Mouse (Mus musculus) erythroblast, embryonic 14.5 days (primary cell): ENCODE measurements at regions not wholly inside any gene's neighbourhood (a gene's known extent, or its start where the extent isn't known, plus 50 kb on each side); places are given as distances from the start of the nearest gene placed in this dataset.

Source experiments
- H3K27me3 ChIP-seq: 2 replicates; pipeline ENCODE4 v1.6.1; 2012; ENCODE audit warnings: inconsistent platforms; ENCODE audit not compliant: control insufficient read depth
- H3K36me3 ChIP-seq: 2 replicates; pipeline ENCODE4 v1.6.1; 2012; ENCODE audit warnings: mild to moderate bottlenecking, inconsistent platforms; ENCODE audit not compliant: control insufficient read depth
- H3K4me1 ChIP-seq: 2 replicates; pipeline ENCODE4 v1.6.1; 2012; ENCODE audit warnings: inconsistent platforms; ENCODE audit not compliant: control insufficient read depth
- H3K4me3 ChIP-seq: replicated peaks from 2 replicates; pipeline ENCODE3; 2012; ENCODE audit warnings: moderate library complexity, mild to moderate bottlenecking, inconsistent platforms
- H3K9me3 ChIP-seq: 2 replicates; pipeline ENCODE4 v1.6.1; 2012; ENCODE audit warnings: low read length, inconsistent platforms, mixed read lengths; ENCODE audit not compliant: control insufficient read depth
- GATA1 ChIP-seq: IDR thresholded peaks from 2 replicates; pipeline ENCODE4 v1.6.1; 2012; ENCODE audit warnings: low read length, inconsistent platforms, mixed read lengths
- TAL1 ChIP-seq: IDR thresholded peaks from 3 replicates; pipeline ENCODE4 v1.6.1; 2012; ENCODE audit warnings: low read length, inconsistent platforms, mixed read lengths

DNA sequence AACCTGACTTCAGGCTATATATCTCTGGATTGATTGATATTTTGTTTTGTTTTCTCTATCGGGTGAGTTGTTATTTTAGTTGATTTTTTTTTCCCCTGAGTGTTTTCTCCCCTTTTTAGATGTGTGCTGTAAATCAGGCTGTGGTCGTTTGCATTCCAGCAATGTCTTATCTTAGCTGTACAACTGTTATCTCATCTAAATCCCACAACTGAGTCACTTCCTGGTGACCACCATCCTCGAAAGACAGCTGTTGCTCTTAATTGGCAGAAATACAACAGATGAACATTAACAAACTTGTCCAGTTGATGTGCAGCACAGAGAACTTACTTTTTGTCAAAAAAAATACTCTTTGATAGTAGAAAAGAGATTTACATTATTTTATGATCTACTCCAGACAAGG lies 285.0 kb upstream of the Atp2b1 start:
- Histone ChIP-seq H3K27me3 (peaks cover 7% of the 10 kb centered on the region), H3K9me3 (no peaks in the 10 kb centered on the region), H3K4me1 (peaks cover 27% of the 10 kb centered on the region), H3K4me3 (no peak overlapping the region), H3K36me3 (no peaks in the 10 kb centered on the region)
- TF ChIP-seq GATA1 (no peak), TAL1 (no peak)

DNA sequence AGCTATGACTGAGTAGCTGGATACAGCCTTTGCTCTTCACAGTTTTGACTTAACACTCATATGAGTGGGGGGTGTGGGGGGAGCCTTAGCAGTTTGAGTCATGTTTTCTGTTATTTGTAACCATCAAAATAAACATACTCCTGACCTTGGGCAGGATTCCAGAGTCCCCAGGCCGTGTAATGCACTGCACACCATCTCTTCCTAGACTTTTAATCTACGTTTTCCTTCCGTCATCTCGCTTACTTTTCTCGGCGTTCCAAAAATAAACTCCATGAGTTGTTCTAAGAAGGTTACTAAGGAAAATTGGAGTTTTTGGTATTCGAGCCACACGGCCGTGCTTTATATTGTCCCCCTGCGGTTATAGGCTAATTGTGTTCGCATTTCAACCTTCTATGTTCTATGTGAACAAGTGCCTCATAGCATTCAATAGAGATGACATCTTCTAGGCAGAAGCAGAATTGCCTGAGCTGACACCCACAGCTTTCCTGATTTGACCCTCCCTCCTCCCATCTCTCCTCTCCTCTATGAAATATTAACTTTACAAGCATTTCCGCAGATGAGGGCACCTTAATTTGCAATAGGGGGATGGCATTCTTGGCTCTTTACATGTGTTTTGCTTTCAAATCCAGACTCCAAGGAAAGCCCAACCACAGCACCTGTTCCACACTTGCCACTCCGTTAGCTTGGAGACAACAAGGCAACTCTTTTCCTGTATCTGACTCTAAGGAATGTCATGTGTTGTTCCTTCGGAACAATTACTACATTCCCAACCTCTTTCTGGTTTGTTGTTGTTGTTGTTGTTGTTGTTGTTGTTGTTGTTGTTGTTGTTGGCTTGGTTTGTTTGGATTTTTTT lies 276.2 kb upstream of the Atp2b1 start:
- Histone ChIP-seq H3K4me3 (no peak overlapping the region), H3K4me1 (no peaks in the 10 kb centered on the region), H3K27me3 (peaks cover 3% of the 10 kb centered on the region), H3K9me3 (no peaks in the 10 kb centered on the region), H3K36me3 (no peaks in the 10 kb centered on the region)
- TF ChIP-seq GATA1 = no peak
- no peak for TF ChIP-seq TAL1

DNA sequence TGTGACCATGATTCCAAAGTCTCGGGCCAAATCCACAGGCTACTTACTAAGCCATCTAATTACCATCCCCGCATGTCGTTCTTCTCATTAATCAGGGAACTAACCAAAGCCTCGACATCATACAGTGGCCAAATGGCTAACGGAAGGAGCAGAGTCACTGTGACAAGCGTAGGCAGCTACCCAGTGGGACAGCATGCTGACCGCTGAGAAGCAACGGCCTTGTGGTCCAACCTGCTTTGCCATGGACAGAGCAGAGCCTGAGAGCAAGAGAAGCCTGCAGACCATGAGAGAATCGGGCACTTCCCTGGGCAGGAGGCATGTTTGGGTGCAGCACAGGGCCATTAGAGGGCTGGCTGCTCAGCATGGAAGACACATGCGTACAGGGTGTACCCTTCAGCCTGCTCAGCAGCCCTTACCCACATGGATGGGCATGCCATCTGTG lies 268.5 kb upstream of the Atp2b1 start:
- Histone ChIP-seq H3K4me3 (no peak overlapping the region), H3K9me3 (no peaks in the 10 kb centered on the region), H3K36me3 (no peaks in the 10 kb centered on the region), H3K27me3 (no peaks in the 10 kb centered on the region; the same call in 1 of the 2 replicates), H3K4me1 (no peaks in the 10 kb centered on the region)
- TF ChIP-seq GATA1 = no peak
- TF ChIP-seq TAL1 = no peak

DNA sequence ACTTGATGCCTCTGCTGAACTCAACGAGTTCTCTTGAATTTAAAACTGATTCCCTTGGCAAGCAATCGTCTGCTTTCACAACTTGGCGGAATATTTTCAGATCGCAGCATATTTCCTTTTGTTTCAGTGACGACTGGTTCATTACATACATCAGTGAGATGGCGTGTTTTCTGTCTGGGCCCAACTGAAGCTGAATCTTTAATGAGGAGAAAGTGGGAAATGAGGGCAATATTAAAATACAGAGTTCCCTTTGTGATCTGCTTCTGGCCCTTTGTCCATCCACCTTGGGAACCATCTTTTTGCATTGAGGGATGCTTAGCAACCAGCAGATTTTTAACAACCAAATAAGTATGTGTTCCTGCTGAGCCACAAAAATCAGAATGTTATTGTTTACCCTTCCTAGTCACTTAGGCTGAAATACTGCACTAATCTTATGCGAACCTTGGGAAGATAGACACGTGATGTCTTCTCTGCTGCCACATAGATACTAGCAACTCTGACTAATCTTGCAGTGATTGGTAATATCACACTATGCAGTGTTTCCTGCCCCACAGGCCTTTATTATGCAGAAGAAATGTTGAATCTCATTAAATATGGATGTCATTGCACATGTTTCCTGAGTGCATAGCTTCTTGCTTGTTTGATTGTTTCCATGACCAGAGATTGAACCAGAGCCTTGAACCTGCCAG lies 267.8 kb upstream of the Atp2b1 start:
- TF ChIP-seq GATA1 (no peak), TAL1 (no peak)
- Histone ChIP-seq H3K4me3 (no peak overlapping the region), H3K27me3 (no peaks in the 10 kb centered on the region; the same call in 1 of the 2 replicates), H3K36me3 (no peaks in the 10 kb centered on the region), H3K4me1 (peaks cover under 1% of the 10 kb centered on the region), H3K9me3 (no peaks in the 10 kb centered on the region)

DNA sequence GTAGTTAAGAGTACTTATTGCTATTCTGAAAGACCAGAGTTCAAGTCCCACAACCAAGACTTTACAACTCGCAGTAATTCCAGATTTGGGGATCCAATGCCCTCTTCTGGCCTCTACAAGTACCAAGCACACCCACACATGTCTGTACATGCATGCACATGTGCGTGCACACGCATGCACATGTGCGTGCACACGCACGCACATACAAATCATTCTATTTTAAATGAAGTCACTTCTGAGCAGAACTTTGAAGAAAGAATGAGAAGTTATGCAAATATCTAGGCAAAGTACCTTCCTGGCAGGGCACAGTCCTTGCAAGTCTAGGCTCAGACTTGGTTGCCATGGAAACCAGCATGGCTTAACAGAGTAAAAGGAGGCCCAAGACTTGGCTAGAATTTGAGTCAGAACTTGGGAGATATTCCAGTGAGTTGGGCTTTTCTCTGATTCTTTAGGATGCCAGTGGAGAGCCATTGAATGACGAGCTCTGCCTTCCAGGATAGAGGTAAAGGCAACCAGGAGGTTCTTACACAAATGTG lies 265.4 kb upstream of the Atp2b1 start:
- Histone ChIP-seq H3K36me3 (no peaks in the 10 kb centered on the region), H3K9me3 (no peaks in the 10 kb centered on the region)
- no peak for TF ChIP-seq TAL1
- TF ChIP-seq GATA1 = no peak

DNA sequence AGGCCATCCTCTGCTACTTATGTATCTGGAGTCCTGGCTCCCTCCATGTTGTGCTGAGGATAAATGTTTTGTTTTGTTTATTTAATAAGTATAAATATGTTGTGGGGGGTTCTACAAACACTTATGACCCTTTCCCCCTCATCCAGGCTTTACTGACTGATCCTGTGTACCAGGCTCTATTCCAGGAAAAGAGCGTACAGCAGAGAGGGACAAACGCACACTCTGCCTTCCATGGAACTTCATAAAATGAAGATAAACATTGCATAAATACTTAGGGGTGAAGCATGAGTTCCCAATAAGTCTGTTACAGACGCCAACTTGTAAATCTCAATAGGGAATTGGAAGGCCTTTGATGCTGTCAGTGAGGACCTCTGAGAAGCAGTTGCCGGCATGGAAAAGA lies 263.7 kb upstream of the Atp2b1 start:
- no peaks in the 10 kb centered on the region for H3K9me3 ChIP-seq
- H3K36me3 ChIP-seq = no peaks in the 10 kb centered on the region
- H3K27me3 ChIP-seq = no peaks in the 10 kb centered on the region
- H3K4me3 ChIP-seq = no peak overlapping the region
- peaks cover 5% of the 10 kb centered on the region for H3K4me1 ChIP-seq
- TF ChIP-seq TAL1 (no peak), GATA1 (no peak)

More for the DNA sequence above, 265.4 kb upstream of the Atp2b1 start:
- H3K4me3 ChIP-seq = no peak overlapping the region
- H3K4me1 ChIP-seq = peaks cover 5% of the 10 kb centered on the region
- H3K27me3 ChIP-seq = no peaks in the 10 kb centered on the region

DNA sequence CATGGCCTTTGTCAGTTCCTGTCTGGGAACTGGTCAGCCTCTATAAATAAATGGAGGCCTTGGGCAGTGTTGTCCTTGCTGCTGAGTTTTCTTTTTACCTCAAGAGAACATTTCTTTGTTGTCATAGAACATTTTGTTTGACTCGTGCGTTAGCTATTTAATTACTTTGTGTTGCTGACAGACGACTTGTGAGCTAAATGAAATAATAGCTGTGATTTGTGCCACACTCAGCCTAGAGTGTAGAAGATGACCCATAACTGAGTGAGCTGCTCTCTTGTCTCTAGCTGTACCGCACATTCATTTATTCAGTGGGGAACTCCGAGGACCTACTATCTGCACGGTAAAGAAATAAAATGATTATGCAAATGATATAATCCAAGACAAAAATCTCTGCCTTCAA lies 263.1 kb upstream of the Atp2b1 start:
- no peaks in the 10 kb centered on the region for H3K36me3 ChIP-seq
- peaks cover 5% of the 10 kb centered on the region for H3K4me1 ChIP-seq
- no peaks in the 10 kb centered on the region for H3K27me3 ChIP-seq
- TF ChIP-seq GATA1 (no peak), TAL1 (no peak)
- H3K9me3 ChIP-seq = no peaks in the 10 kb centered on the region
- H3K4me3 ChIP-seq = no peak overlapping the region

DNA sequence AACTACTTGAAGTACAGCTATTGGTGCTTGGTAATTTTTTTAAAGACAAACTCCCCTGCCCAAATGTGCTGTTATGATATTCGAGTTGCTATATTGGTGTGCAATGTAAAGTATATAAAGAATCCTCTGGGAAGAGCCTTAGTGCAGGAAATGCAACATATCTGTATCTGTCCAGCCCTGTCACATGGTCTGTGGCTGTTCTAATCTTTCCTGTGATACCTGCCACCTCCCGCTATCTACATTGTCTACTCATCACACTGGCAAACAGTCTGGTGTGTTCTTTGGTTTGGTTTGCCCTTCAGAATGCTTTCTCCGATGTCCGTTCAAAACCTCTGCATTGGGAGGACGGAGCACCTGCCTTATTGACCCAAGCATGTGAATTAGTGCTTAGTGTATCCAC lies 262.6 kb upstream of the Atp2b1 start:
- Histone ChIP-seq H3K4me1 (peaks cover 5% of the 10 kb centered on the region), H3K36me3 (no peaks in the 10 kb centered on the region), H3K27me3 (no peaks in the 10 kb centered on the region), H3K4me3 (no peak overlapping the region), H3K9me3 (no peaks in the 10 kb centered on the region)
- TF ChIP-seq TAL1 = no peak
- TF ChIP-seq GATA1 = no peak

DNA sequence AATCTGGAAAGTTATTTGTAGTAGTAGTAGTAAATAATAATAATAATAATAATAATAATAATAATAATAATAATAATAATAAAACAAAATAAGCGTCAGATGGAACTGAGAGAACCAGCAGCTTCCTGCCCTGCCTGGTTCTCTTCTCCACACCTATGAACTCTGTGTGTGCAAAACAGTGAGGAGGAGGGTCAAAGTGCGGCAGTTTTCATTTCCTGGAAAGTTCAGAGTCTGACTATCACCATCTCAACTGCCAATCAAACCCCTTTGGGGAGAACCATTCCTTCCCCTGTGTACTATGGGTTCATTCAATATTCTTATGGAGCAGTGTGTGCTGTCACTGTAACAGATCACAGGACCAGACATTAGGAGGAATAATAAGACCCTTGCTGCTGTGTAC lies 262.1 kb upstream of the Atp2b1 start:
- no peaks in the 10 kb centered on the region for H3K27me3 ChIP-seq
- no peaks in the 10 kb centered on the region for H3K9me3 ChIP-seq
- no peak for TF ChIP-seq GATA1
- TF ChIP-seq TAL1 = no peak

More for the DNA sequence above, 262.1 kb upstream of the Atp2b1 start:
- H3K36me3 ChIP-seq = no peaks in the 10 kb centered on the region
- H3K4me3 ChIP-seq = no peak overlapping the region
- H3K4me1 ChIP-seq = peaks cover 5% of the 10 kb centered on the region
